Mouse (Mus musculus) gastrocnemius, postnatal 4 days (tissue): ENCODE data around the gene H2afx. TPM values are rescaled to one million over a fixed set of nuclear protein-coding genes. Genes with fewer than 3 reads are reported as not detected.
A peak's percentile ranks its signal among the peaks of the same experiment; 100 is the strongest.
"Not testable (repeated sequence)": the region's sequence is repeated elsewhere in the genome, so short reads cannot be mapped to it uniquely, and the experiment has no call there.

Source experiments
- DNase-seq, 2 experiments: peaks; one replicate each; pipeline ENCODE4 v3.0.0; 2021 to 2022; ENCODE audit warnings: low spot score in 2 of 2, mixed read lengths in 2 of 2
- long read RNA-seq, 2 experiments: library from polyadenylated mRNA; stranded (forward); transcript quantifications; one replicate each; pipeline ENCODE4 v2.0.0; 2021
- total RNA-seq, 2 experiments: library from RNA; stranded (reverse); gene quantifications; 2 replicates each; pipeline ENCODE4 v1.2.3; 2021

H2afx gene
- total RNA-seq, result 10 to 100 TPM; 80.5 to 93.0 TPM
- long read RNA-seq, experiment 1, transcript H2afx-201 (1 exons, 1,384 nt), result major isoform, 65 of 65 reads
- long read RNA-seq, experiment 1, partial matches to known transcripts, result 0 of 65 reads
- long read RNA-seq, experiment 1, other reads (novel, unspliced or antisense), result 0 of 65 reads
- long read RNA-seq, experiment 2, transcript H2afx-201 (1 exons, 1,384 nt), result major isoform, 99 of 99 reads
- long read RNA-seq, experiment 2, partial matches to known transcripts, result 0 of 99 reads
- long read RNA-seq, experiment 2, other reads (novel, unspliced or antisense), result 0 of 99 reads

GRCm38 (mm10) chr9:44334396-44335330 lies at the start of gene H2afx:
Gene H2afx (plus strand): TSS chr9:44334694.
- DNase-seq, result peak; percentile 89 to 98

- DNase-seq, result no peak
Measured at GRCm38 (mm10) chr9:44286256-44286850, 48.1 kb upstream of the H2afx start.

GRCm38 (mm10) chr9:44287003-44287400 lies 47.5 kb upstream of the H2afx start:
- no peak for DNase-seq

GRCm38 (mm10) chr9:44287401-44288075 lies 47.0 kb upstream of the H2afx start:
- peak in 1 of 2 experiments; percentile 30 for DNase-seq

GRCm38 (mm10) chr9:44288076-44288958 lies 46.2 kb upstream of the H2afx start, which contains the start of gene Abcg4:
Gene Abcg4 (minus strand): TSS chr9:44288615.
- peak in 1 of 2 experiments; percentile 23 for DNase-seq

GRCm38 (mm10) chr9:44288959-44289291 lies 45.6 kb upstream of the H2afx start:
- no peak for DNase-seq

GRCm38 (mm10) chr9:44292490-44292889 lies 42.0 kb upstream of the H2afx start:
- no peak for DNase-seq

- DNase-seq, result not testable (repeated sequence)
Measured at GRCm38 (mm10) chr9:44300001-44300400, 34.5 kb upstream of the H2afx start.

GRCm38 (mm10) chr9:44305466-44306079 lies 28.9 kb upstream of the H2afx start, which contains the start of gene Hinfp:
Gene Hinfp (minus strand): TSS chr9:44305671.
- DNase-seq, result peak; percentile 92 to 99

- DNase-seq, result no peak
Measured at GRCm38 (mm10) chr9:44306532-44306931, 28.0 kb upstream of the H2afx start.

- no peak for DNase-seq
Measured at GRCm38 (mm10) chr9:44307248-44307647, 27.2 kb upstream of the H2afx start.

- no peak for DNase-seq
Measured at GRCm38 (mm10) chr9:44309756-44310155, 24.7 kb upstream of the H2afx start.

GRCm38 (mm10) chr9:44310750-44311135 lies 23.8 kb upstream of the H2afx start:
- no peak for DNase-seq

GRCm38 (mm10) chr9:44311136-44312134 lies 23.1 kb upstream of the H2afx start:
- no peak for DNase-seq

- DNase-seq, result no peak
Measured at GRCm38 (mm10) chr9:44313476-44314256, 20.8 kb upstream of the H2afx start.

- no peak for DNase-seq
Measured at GRCm38 (mm10) chr9:44314257-44314547, 20.3 kb upstream of the H2afx start.

GRCm38 (mm10) chr9:44314910-44315309 lies 19.6 kb upstream of the H2afx start:
- no peak for DNase-seq

GRCm38 (mm10) chr9:44317452-44317851 lies 17.0 kb upstream of the H2afx start:
- DNase-seq, result no peak
